Mouse (Mus musculus) T-helper 2 cell (primary cell): ENCODE measurements around the gene Hnrnpc.

Source experiments
- in situ Hi-C: fragments of 300-600 bp; cut with MboI, MseI; formaldehyde crosslinking; loops from one replicate; pipeline ENCODE4 v1.15.1; 2025; ENCODE audit warnings: high pct_unique_total_duplicates

The Hnrnpc gene

DNA sequence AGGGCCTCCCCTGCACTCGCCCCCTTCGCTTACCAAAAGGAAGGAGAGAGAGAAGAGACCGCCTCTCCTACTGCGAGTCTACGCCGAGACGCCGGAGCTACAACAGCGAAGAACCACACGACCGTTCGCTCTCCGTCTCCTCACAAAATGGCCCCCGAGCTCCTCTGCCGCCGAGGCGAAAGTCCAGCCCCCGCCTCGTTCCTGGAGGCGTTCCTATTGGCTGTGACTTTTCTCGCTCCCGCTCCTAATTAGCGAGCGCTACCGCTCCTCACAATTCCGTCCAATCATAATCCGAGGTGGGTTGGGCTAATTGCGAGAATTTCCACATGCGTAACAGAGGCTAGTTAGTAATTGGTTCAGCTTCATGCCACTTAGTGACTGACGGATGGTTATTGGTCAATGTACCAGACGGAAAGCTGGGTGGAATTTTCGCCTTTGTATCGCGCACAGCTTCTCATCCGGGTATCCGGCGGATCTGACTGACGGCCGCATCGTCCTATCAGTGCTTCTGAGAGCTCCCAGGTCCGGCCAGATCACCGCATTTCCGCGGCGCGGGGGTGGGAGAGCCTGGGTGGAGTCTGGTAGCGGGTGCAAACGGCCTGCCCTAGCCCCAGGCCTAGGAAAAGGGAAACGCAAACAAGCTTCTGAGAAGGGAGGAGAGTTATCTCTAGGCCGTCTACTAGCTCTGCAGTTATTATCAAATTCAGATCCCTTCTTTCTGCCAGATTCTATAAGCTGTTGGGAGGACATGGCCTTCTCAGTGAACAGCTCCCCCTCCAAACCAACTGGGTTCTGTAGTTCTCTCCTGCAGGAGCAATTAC lies at the start of gene Hnrnpc:
TSS of gene Hnrnpc (minus strand) at position 173 of the 821 bp plus-strand sequence.
- in situ Hi-C loops, result no loop called here

DNA sequence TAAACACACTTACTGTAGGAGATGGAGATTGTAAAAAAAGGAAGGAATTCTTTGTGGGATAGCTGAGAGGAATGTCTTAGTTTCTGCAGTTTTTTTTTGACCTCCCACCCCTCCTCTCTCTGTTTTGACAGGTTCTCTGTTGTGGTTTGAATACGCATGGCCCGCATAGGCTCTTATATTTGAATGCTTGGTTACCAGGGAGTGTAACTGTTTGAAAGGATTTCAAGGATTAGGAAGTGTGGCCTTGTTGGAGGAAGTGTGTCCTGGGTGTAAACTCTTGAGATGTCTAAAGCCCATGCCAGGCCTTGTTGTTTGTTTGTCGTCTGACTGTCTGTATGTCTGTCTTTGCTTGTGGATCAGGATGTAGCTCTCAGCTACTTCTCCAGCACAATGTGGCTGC lies 48.8 kb upstream of the Hnrnpc start:
- in situ Hi-C loops, result no loop called here

DNA sequence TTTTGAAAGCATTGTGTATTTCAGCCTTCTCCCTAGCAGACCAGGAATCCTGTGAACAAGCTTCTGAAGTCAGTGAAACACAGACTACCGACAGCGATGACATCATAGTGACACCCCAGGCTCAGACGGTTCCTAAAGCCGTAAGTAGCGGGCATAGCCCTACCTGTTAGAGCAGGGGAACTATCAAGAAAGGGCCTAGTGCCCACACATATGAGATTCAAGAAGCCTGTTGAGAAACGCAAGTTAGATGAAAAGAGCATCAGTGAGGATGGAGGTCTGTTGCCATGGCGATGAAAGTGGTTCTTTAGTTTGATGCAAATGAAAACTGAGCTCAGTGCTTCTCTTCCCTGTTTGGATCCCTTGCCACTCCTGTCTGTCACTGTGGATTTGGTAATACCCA lies 48.4 kb upstream of the Hnrnpc start:
- in situ Hi-C loops, result no loop called here

DNA sequence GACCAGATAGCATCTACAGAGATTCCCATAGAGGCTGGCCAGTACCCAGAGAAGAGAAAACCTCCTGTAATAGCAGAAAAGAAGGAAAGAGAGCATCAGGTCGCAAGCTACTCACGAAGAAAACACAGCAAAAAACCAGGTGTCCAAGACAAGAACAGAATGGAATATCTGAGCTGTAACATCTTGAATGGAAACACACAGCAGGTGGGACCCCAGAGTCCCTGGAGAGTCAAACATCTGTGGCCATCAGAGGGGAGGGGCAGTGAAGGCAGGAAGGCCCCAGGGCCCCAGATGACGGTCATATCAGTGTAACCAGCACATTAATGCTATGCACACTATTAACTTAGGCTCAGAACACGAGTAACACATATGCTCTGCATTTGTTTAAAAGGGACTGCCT lies 46.1 kb upstream of the Hnrnpc start:
- in situ Hi-C loops, result no loop called here

DNA sequence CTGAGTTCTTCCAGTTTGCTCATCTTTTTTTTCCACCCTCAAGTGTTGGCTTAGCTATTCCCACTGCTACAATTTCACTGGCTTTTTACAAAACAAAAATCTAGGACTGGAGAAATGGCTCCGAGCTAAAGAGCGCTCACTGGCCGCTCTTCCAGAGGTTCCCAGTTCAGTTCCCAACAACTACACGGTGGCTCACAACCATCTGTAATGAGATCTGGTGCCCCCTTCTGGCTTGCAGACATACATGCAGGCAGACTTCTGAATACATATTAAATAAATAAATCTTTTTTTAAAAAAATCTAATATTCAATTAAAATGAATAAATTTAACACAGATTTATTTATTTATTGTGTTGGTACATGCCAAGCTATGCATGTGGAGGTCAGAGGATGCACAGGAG lies 42.7 kb upstream of the Hnrnpc start:
- in situ Hi-C loops, result no loop called here

DNA sequence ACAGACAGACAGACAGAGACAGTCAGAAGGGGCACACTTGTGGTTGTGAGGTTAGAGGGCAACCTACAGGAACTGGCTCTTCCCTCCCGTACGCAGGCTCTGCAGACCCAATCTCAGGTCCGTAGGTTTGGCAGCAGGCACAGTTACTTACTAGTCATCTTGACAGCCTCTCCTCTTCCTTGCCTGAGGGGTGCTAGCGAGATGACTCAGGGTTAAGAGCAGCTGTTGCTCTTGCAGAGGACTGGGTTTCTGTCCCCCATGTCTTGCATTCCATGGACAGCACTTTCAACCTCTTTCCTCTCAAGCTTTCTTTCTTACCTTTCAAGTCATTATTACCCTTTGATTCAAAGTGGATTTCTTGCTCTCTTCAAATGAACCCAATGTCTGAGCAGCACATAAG lies 40.3 kb upstream of the Hnrnpc start:
- in situ Hi-C loops, result no loop called here

DNA sequence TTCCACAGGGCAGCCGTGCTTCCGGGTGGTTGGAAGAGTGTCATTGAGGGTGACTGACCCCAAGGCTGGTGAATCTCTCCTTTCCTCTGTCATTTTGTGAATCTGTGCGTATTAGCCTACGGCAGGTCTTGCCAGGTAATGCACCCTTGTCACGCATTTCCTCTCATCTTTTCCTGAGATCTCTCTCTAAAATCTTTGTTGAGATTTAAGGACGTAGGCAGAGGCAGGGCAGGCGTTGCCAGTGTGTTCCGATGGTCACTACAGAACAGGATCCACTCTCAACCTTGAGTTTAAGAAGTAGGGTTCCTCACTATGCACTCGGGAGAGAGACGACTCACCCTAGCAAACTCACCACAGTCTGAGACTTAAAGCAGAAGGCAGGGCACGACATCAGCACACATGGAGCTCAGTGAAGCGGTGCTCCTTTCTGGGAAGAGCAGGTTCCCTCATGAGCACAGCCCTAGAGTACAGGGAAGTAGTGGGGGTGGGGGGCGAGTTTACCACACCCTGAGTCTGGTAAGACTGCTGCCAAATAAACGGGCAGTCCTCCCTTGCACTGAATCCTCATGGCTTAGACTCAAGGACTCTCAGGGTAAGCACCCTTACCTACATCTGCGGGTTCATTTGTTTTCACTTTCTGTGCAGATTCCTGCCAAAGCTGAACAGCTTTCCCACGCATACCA lies 37.8 kb upstream of the Hnrnpc start:
- in situ Hi-C loops, result no loop called here

DNA sequence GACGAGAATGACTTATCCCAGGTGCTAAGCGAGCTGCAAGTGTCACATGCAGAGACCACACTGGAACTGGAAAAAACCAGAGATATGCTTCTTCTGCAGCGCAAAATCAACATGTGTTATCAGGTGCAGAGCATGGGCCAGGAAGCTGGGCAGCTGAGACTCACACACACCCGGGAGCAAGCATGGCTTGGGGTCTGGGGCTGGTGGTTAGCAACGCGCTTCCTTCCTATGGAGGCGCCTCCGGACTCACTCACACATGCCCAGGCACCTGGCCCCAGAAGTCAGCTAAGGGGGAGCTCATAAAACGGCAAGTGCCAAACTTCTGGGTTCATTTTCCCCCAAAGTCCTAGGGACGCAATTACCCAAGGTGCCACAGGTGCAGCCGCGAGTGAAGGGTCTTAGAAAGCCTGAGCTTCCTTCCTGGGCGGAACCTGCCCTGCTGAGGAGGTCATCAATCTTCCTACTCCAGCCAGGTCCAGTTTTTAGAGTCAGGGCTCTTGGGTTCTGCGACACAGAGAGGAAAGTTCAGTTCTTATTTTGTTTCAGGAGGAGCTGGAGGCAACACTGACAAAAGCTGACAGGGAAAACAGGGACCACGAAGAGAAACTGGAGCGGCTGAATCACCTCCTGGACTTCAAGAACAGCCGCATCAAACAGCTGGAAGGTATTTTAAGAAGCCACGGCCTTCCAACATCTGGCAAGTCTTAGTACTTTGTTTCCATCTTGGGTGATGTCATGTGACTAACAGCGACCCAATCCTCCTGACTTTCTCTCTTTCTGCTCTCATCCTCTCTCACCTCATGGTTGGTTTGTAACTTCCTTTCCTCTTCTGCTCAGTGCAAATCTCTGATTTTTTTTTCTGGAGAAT lies 37.0 kb upstream of the Hnrnpc start:
- in situ Hi-C loops, result no loop called here

DNA sequence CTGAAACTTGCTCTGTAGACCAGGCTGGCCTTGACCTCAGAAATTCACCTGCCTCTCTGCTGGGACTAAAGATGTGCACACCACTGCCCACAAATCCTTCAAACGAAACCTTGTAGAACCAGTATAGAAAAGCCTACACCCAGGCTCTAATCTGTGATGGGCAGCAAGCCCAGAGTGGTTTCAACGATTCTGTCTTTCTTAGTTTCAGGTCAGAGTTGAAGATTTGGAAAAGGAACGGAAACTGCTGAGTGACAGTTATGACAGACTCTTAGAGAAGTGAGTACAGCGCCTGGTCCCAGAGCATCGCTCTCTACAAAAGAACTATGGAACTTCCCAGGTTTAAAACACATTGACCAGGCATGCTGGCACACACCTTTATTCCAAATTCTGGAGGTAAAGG lies 29.8 kb upstream of the Hnrnpc start:
- in situ Hi-C loops, result no loop called here

DNA sequence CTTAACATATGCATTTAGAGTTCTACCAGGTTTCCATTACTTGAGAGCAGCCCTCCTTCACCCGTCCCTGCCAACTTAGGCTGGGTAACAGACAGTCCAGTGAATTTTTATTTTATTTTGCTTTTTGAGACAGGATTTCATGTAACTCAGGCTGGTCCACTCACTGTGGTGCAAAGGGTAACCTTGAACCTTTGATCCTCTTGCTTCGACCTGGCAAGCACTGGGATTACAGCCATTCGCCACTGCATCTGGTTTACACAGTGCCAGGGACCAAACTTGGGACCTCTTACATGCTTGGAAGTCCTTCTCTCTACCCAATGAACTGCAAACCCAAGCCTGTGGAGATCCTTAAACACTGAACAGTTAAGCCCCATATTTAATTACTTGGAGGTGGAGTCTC lies 20.8 kb upstream of the Hnrnpc start:
- in situ Hi-C loops, result loop anchor here (5.0 kb wide), 1 partner anchor 223 kb away; no protein-coding TSS in a partner anchor

DNA sequence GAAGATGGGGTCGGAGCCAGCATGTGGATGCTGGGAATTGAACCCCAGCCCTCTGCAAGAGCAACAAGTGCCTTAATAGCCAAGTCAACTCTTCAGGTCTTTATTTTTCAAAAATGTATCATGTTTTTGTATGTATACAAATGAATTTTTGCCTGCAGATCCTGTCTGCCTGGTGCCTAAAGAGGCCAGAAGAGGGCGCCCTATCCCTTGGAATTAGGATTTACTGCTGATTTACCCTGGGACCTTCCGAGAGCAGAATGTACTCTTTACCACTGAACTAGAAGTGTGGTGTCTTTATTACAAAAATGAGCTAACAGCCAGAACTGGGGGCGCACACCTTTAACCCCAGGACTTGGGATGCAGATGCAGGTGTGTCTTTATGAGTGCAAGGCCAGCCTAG lies 20.1 kb upstream of the Hnrnpc start:
- in situ Hi-C loops, result no loop called here

DNA sequence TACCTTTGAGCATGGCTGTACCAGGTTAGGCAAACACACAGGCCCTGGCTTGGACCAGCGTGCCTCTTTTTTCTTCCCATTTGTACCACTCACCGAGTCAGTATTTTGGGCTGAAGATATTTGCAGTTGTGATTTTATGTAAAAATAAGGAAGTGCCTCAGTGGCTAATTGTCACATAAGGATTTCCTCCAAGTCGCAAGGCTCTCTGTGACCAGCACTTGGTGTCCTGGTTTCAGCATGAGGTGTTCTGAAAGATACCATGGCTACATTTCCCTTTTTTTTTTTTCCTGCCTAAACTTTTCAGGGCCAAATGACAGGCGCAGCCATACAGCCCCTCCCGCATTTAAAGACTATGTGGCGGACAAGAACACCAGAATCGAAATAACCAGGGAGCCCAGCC lies 16.3 kb upstream of the Hnrnpc start:
- in situ Hi-C loops, result no loop called here

DNA sequence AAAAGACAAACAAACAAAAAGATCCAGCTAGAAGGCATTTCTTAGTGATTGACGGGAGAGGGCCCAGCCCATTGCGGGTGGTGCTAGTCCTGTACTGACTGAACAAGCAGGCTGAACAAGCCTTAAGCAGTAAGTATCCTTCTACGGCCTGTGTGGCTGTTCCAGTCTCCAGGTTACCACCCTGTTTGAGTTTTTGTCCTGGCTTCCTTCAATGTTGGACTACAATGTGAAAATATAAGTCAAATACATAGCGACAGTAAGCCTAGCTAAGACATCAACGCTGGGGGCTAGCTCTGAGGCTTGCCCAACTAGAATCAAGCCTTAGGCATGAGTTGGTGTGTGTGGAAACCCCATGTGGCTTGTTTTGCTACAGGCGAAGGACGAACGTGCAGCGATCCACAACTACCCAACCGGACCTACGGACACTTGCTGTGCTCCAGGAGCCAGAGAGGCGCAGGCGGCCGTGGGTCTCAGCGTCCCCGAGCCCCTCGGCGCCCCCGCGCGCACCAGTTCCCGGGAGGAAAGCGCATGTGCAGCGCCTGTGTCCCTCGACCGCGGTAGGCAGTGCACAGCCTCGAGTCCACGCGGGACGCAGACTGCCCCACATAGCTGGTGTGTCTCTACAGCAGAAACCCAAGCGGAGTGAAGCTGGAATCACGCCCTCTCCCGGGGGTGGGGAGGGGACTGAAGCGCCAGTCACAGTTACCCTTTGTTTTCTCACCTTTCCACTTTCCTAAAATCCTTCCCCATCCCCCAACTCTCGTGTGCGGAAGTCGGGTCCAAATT lies 15.2 kb upstream of the Hnrnpc start:
- in situ Hi-C loops, result no loop called here

DNA sequence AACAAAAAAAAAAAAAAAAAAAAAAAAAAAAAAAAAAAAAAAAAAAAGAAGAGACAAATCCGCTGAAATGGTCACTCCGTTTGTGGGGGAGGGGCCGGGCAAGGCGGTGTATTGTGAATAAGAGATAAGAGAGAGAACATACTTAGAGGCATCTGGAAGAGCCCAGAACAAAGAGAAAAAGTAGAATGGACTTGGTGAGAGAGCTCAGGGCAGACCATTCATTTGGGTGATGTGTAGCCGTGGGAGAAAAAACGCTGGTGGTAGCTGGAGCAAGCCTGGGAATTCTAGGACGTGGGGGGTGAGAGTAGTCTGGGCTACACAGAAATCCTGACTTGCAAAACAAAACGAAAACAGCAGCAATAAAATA lies 14.6 kb upstream of the Hnrnpc start:
- in situ Hi-C loops, result no loop called here

DNA sequence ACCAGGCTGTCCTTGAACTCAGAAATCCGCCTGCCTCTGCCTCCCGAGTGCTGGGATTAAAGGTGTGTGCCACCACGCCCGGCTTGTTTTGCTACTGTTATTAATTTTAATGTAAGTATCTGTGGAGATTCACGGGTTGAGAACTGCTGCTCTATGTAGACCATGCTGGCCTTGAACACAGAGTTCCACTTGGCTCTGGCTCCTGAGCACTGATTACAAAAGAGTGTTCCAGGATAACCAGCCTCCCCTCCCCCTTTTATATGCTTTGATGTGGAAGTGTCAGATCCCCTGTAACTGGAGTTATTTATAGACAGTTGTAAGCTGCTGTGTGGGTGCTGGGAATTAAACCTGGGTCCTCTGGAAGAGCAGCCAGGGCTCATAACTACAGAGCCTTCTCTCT lies 13.4 kb upstream of the Hnrnpc start:
- in situ Hi-C loops, result no loop called here

DNA sequence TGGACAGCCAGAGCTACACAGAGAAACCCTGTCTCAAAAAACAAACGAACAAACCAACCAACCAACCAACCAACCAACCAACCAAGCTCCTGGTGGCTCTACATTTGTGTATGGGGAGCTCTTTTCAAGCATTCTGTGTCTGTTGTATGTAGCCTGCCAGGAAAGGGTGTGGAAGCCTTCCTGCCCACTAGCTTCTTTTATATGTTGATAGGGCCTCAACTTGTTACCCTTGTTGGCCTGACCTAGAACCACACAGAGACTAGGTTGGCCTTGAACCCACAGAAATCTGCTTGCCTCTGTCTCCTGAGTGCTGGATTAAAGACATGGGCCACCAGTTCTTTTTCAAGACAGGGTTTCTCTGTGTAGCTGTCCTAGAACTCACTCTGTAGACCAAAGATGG lies 10.3 kb upstream of the Hnrnpc start:
- in situ Hi-C loops, result no loop called here

DNA sequence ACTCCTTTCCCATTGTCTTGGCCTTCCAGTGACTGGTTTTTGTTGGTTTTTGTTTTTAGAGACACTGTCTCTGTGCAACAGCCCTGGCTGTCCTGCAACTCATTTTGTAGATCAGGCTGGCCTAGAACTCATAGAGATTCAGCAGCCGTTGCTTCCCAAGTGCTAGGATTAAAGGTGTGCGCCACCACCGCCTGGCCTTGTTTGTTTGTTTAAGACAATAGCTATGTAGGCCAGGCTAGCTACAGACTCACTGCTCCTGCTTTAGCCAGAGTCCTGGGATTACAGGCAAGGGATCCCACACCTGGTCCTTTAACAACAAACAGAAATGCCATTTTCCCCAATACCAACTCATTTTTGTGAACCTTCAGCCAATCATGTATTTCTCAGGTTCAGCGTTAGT lies 6.5 kb upstream of the Hnrnpc start, which contains the start of gene Rpgrip1:
TSS of gene Rpgrip1 (plus strand) at position 359 of the 400 bp plus-strand sequence.
- in situ Hi-C loops, result no loop called here

DNA sequence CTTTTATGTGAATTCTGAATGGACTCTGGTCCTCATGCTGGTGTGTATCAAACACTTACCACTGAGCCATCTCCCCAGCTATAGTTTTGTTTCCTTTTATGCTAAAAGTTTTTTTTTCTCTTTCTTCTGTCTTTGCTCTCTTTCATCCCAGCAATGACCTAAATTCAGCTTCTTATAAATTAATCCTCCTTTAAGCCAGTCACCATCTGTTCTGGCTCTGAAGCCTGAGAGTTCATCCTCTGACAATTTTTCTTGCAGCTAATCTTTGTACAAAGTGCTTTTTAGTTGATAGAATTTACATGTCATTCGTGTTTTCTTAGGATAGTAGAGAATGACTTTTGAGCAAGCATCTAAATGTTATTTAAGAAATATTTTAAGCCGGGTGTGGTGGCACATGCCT lies 4.2 kb upstream of the Hnrnpc start:
- in situ Hi-C loops, result no loop called here

DNA sequence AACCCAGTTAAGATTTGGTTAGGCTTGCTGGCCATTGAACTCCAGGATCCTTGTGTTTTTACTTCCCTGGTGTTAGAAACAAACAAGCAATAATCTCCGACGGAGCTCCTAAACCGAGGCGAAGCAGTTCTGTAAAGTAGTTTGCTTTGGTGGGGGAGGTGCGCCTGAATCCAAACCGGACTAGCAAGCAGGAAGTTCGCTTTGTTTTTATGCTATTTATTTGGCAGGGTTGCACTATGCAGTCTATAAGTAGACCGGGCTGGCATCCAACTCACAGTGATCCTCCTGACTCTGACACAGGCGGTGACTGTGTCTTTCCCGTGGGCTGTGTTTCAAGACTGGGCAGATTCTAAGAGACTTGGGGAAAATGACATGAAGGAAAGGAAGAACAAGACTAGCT lies 2.9 kb upstream of the Hnrnpc start:
- in situ Hi-C loops, result no loop called here

DNA sequence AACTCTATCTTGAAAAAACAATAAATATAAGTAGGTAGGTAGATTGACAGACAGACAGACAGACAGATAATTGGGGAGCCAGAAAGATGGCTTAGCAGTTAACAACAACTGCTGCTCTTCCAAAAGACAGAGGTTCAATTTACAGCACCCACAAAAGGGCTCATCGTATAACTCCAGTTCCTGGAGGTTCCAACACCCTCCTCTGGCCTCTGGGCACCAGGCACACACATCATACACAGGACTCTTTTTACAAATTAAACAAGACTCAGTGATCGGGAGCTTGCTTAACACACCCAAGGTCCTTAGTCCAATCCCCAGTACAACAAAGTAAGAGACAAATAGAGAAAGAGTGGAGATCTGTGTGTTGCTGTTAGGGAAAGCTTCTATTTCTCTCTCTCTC lies 1.5 kb upstream of the Hnrnpc start:
- in situ Hi-C loops, result no loop called here

DNA sequence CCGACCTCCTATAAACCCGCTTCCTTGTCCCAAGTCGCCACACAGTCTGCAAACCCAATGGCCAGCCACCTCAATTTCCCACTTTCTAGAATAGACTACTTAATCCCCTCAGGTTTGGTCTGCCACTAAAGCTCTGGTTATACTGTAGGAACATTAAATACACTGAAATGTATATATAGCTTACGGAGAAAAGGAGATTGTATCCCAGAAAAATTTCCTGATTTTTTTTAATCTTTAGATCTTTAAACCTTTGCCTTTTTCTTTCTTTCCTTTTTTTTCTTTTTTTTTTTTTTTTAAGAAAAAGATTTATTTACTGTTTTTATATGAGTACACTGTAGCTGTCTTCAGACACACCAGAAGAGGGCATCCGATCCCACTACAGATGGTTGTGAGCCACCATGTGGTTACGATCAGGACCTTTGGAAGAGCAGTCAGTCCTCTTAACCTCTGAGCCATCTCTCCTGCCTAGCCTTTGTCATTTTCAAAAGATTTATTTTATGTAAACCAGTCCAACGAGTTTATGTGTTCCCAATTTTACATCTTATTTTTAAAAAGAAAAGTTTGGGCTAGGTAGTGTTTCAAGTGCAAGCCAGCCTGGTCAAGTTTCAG lies 953 bp upstream of the Hnrnpc start:
- in situ Hi-C loops, result no loop called here
